Mouse (Mus musculus) kidney, embryonic 14.5 days (tissue): ENCODE measurements around the gene Ell. TPM values are rescaled to one million over a fixed set of nuclear protein-coding genes. Genes with fewer than 3 reads are reported as not detected.

Experiments
- ATAC-seq: fragments of 200-750 bp; cut with Nextera tagmentation; 2 replicates; pipeline ENCODE4 v1.8.0; 2017; ENCODE audit warnings: moderate number of reproducible peaks, mild to moderate bottlenecking, moderate TSS enrichment, moderate library complexity; ENCODE audit not compliant: low FRiP score, low TSS enrichment
- H3K27ac ChIP-seq: fragments of 300-500 bp; sonication (generic); 2 replicates; pipeline ENCODE4 v1.5.1; 2014; ENCODE audit warnings: low read depth, mild to moderate bottlenecking, low read length, moderate library complexity, mixed read lengths
- H3K27me3 ChIP-seq: fragments of 300-500 bp; sonication (generic); 2 replicates; pipeline ENCODE4 v1.6.1; 2014; ENCODE audit warnings: mild to moderate bottlenecking, low read length; ENCODE audit not compliant: control insufficient read depth, insufficient read depth
- H3K36me3 ChIP-seq: fragments of 300-500 bp; sonication (generic); 2 replicates; pipeline ENCODE4 v1.6.1; 2014; ENCODE audit warnings: low read length, mixed read lengths; ENCODE audit not compliant: control insufficient read depth, insufficient read depth
- H3K4me1 ChIP-seq: fragments of 300-500 bp; sonication (generic); 2 replicates; pipeline ENCODE4 v1.6.1; 2014; ENCODE audit warnings: low read length, mixed read lengths; ENCODE audit not compliant: control insufficient read depth, insufficient read depth
- H3K4me2 ChIP-seq: fragments of 300-500 bp; sonication (generic); replicated peaks from 2 replicates; pipeline ENCODE4 v1.6.1; 2014; ENCODE audit warnings: low read depth, mild to moderate bottlenecking, low read length
- H3K4me3 ChIP-seq: fragments of 300-500 bp; sonication (generic); 2 replicates; pipeline ENCODE4 v1.5.1; 2014; ENCODE audit warnings: mild to moderate bottlenecking, low read length
- H3K9ac ChIP-seq: fragments of 300-500 bp; sonication (generic); 2 replicates; pipeline ENCODE4 v1.6.1; 2014; ENCODE audit warnings: low read depth, mild to moderate bottlenecking, low read length, moderate library complexity
- H3K9me3 ChIP-seq: fragments of 300-500 bp; sonication (generic); 2 replicates; pipeline ENCODE4 v1.6.1; 2016; ENCODE audit warnings: low read length; ENCODE audit not compliant: control insufficient read depth
- WGBS: fragments of 180-500 bp; shearing (Covaris S2); extraction: QIAGEN DNeasy Blood & Tissue Kit; methylation state at CpG from one replicate; pipeline ENCODE4 v1.1.7; 2014; 5-methylcytosine and 5-hydroxymethylcytosine counted together
- polyA plus RNA-seq: library from polyadenylated mRNA; unstranded; fragments of >200 nt; fragmentation: Nextera tagmentation; extraction: Ambion mirVana; gene quantifications from 2 replicates; pipeline ENCODE4 v1.2.1, GENCODE M21; 2014

Ell gene
- polyA plus RNA-seq, 1 experiment from 2014 or later: 22.4 TPM

DNA sequence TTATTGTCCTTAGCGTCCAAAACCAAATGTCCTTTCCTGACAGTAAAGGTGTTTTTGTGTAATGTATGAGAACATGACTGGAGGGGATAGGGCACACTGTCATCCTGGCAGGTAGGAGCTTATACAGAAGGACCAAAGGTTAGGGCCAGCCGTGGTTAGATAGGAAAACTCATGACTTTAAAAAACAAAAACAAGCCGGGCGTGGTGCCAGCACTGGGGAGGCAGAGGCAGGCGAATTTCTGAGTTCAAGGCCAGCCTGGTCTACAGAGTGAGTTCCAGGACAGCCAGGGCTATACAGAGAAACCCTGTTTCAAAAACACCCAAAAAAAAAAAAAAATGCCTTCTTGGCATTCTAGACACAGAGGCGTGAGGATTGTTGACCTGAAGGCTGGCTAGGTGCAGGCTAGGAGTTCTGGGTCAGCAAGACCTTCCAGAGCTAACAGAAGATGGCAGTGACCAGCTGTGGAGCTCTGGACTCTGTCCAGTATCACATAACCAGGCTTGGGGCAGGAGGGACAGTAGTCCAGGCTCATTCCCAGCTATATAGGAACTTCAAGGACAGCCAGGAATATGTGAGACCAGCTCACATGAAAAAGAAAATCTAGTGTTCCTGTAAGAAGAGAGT is 24.6 kb downstream of the Ell start:
- H3K4me2 ChIP-seq: no peak overlapping the region
- no peaks in the 10 kb centered on the region for H3K9me3 ChIP-seq
- H3K9ac ChIP-seq: no peak overlapping the region
- H3K27me3 ChIP-seq: no peaks in the 10 kb centered on the region
- WGBS: 90% methylated on average over 6 of the region's 6 CpGs
- H3K36me3 ChIP-seq: no peaks in the 10 kb centered on the region
- no peak overlapping the region for H3K4me3 ChIP-seq
- ATAC-seq: no peak
- peaks cover 27% of the 10 kb centered on the region for H3K4me1 ChIP-seq
- no peak overlapping the region for H3K27ac ChIP-seq

DNA sequence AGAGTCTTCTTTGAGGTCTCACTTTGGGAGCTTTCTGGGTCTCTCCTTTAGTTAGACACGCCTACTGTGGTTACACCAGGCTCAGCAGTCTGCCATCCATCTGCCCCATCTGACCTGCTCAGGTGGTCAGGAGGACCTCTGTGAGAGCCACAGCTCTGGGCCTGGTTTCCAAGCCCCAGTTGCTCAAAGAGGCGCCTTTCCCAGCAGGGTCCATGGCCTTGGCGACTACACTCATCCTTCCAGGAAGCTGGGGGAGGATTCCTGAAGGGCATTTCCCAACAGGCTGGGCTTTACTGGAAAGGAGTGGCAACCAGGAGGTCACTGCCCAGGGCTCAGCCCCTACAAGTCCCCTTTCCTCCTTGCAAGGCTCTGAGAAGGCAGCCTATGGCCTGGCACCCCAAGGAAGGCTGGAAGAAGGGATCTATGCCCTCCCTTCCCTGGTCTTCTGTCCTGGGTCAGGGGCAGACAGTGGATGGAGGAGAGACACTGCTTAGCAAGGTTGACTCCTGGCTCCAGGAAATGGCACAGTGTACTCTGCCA is 25.5 kb downstream of the Ell start:
- Histone ChIP-seq H3K27ac (no peak overlapping the region), H3K27me3 (no peaks in the 10 kb centered on the region), H3K36me3 (no peaks in the 10 kb centered on the region), H3K9me3 (no peaks in the 10 kb centered on the region), H3K4me1 (peaks cover 25% of the 10 kb centered on the region), H3K4me2 (no peak overlapping the region), H3K4me3 (no peak overlapping the region), H3K9ac (no peak overlapping the region)
- WGBS: 74% methylated on average over 3 of the region's 3 CpGs
- no peak for ATAC-seq

DNA sequence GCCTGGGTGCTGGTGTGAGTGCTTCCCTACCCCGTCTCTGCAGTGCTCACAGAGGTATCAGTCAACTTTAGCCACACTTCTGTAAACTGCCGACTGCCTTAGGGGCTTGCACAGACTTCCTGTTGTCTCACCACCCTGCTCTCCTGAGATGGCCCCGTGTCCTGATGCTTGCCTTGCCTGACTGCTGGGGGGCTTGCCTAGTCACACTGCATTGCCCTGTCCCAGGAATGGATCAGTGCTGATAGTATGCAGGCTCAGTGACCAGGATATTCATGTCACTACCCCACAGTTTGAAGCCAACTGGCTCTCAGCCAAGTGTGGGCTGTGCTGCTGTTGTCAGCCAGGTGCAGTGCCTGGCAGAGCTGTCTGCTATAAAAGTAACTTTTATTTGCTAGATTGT is 26.3 kb downstream of the Ell start:
- no peak overlapping the region for H3K9ac ChIP-seq
- no peaks in the 10 kb centered on the region for H3K36me3 ChIP-seq
- no peaks in the 10 kb centered on the region for H3K27me3 ChIP-seq
- H3K4me2 ChIP-seq: no peak overlapping the region
- no peaks in the 10 kb centered on the region for H3K9me3 ChIP-seq
- no peak overlapping the region for H3K4me3 ChIP-seq
- H3K4me1 ChIP-seq: peaks cover 17% of the 10 kb centered on the region; the same call in 1 of the 2 replicates
- WGBS: 56% methylated on average over 3 of the region's 3 CpGs
- no peak for ATAC-seq
- no peak overlapping the region for H3K27ac ChIP-seq

DNA sequence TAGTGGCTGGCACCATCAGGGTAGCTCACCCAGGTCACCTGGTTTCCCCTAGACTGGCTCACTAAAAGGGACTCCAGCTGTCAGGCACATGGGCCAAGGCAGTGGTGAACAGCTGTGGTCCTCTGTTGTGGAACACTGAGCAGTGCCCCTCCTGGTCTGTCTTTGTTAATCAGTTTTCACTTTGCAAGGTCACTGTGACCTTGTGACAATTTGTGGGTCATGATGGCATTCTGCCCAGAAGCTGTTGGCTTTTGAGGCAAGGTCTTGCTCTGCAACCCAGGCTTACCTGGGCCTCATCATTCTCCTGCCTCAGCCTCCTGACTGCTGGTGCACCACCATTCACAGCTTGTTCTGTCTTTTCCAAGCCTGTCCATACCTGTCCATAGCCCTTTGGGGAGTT is 31.1 kb downstream of the Ell start:
- H3K9me3 ChIP-seq: no peaks in the 10 kb centered on the region
- H3K36me3 ChIP-seq: peaks cover 10% of the 10 kb centered on the region; the same call in 1 of the 2 replicates
- H3K4me2 ChIP-seq: no peak overlapping the region
- H3K4me1 ChIP-seq: peaks cover 4% of the 10 kb centered on the region; the same call in 1 of the 2 replicates
- H3K27me3 ChIP-seq: no peaks in the 10 kb centered on the region
- H3K27ac ChIP-seq: no peak overlapping the region
- no peak overlapping the region for H3K9ac ChIP-seq
- no peak overlapping the region for H3K4me3 ChIP-seq
- ATAC-seq: no peak

DNA sequence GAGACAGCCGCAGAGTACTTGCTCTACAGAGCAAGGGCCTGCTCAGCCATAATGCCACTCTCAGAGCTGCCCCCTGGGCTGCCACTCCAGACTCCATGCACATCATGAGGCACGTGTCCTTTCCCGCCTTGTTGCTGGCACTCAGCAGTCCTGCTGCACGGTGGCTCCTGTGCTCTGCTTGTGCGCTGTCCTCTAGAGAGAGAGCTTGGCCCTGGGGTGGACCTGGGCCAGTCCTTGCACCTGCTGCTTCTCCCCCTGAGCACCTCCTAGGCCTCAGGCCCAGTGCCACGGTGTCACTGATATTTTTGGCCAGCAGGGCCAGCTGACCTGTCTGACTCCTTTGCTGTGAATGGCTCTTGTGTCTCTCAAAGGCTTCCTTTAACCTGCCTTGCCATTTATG is 31.7 kb downstream of the Ell start:
- Histone ChIP-seq H3K9ac (no peak overlapping the region), H3K27me3 (no peaks in the 10 kb centered on the region), H3K9me3 (no peaks in the 10 kb centered on the region), H3K27ac (no peak overlapping the region), H3K4me1 (no peaks in the 10 kb centered on the region), H3K4me3 (no peak overlapping the region), H3K36me3 (peaks cover 10% of the 10 kb centered on the region; the same call in 1 of the 2 replicates), H3K4me2 (no peak overlapping the region)
- 85% methylated on average over 6 of the region's 6 CpGs for WGBS
- ATAC-seq: no peak

DNA sequence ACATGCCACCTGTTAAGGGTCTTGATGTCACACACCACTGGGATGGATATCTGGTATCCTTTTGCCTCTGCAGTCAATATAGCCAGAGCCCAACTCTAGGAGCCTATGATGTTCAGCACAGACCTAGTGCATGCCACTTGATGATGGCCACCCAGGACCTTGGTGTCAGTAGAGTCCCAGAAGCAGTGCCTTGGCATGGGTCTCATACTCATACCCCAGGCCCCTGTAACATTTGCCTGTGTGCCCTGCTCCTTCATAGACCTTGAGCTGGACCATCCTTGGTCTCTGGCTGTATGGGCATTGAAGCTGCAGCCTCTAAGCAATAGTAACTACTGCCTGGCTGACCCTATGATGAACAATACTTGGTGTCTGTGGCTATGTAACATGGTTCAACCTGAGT is 35.0 kb downstream of the Ell start:
- no peaks in the 10 kb centered on the region for H3K4me1 ChIP-seq
- no peak overlapping the region for H3K4me3 ChIP-seq
- no peak for ATAC-seq
- H3K27ac ChIP-seq: no peak overlapping the region
- H3K27me3 ChIP-seq: no peaks in the 10 kb centered on the region
- H3K36me3 ChIP-seq: peaks cover 20% of the 10 kb centered on the region
- no peak overlapping the region for H3K4me2 ChIP-seq
- H3K9me3 ChIP-seq: no peaks in the 10 kb centered on the region
- H3K9ac ChIP-seq: no peak overlapping the region

DNA sequence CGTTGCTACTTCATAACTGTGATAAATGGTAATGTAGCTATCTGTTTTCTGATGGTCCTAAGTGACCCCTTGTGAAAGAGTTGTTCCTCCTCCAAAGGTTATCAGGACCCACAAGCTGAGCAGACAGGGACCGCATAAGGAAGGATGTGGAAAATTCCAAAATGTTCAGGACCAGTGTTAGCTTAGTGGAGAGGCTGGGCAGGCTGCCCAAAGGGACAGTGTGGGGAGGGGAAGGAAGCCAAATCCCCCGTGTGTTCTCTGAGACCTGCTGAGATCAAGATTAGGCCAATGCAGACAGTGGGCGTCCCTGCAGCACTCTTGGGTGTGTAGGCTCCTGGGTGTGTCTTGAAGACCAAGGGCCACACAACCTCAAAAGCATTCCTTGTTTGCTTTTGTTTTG is 35.7 kb downstream of the Ell start:
- no peak overlapping the region for H3K4me2 ChIP-seq
- H3K9me3 ChIP-seq: no peaks in the 10 kb centered on the region
- H3K4me3 ChIP-seq: no peak overlapping the region
- no peaks in the 10 kb centered on the region for H3K27me3 ChIP-seq
- no peaks in the 10 kb centered on the region for H3K4me1 ChIP-seq
- peaks cover 22% of the 10 kb centered on the region for H3K36me3 ChIP-seq
- 70% methylated on average over 4 of the region's 4 CpGs for WGBS
- no peak for ATAC-seq
- H3K9ac ChIP-seq: no peak overlapping the region
- no peak overlapping the region for H3K27ac ChIP-seq

DNA sequence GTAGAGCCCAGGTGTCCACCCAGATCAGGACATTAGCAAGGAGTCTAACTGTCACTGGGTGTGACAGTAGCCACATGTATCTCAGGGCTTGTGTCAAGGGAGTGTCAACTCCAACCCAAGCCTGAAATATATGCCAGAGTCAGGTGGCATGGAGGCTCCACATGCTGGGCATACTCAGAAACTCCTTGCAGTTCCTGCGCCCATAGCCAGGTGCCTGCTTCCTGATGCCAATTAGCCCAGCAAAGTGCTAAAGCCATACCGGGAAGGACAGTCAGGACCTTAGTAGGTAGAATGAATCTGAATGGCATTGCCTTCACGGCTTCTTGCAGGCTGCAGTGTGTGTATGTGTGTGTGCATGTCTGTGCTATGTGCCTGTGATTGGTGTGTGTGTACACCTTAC is 38.0 kb downstream of the Ell start:
- H3K36me3 ChIP-seq: peaks cover 44% of the 10 kb centered on the region
- 95% methylated on average over 3 of the region's 3 CpGs for WGBS

DNA sequence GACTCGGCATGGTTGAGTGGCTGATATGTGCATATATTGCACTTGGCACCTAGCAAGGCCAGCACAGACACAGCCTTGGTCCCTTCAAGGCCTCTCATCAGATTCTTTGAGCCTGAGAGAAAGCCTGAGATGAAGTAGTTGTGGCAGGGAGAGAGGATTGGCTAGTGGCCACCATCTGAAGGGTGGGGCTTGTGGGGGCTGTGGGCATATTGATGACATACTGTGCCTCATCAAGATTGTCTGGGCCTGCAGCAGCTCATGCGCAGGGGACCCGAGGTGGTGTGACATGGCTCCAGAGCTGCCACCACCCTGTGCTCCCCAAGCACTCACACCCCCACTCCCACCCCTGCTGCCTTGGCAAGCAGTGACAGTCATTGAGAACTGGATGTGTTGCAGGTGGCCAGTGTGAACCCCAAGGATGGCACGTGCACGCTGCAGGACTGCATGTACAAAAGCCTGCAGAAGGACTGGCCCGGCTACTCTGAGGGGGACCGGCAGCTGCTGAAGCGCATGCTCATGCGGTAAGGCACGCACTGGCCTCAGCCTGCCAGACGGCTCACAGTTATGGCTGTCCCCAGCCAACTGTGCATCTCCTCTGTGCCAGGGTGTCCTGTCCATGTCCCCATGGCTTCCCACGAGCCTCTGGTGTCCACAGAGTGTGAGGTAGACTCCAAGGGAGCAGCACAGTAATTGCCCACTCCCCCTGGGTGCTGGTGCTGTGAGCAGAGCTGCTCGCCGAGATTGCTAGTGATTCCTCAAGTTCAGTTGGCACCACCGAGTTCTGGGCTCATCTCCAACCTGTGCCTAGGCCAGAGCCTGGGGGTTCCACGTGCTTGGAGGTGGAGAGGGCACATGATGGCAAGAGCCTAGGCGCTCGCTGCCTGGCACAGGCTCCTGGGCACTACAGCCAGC is 44.5 kb downstream of the Ell start:
- H3K4me2 ChIP-seq: no peak overlapping the region
- H3K4me3 ChIP-seq: no peak overlapping the region
- no peak overlapping the region for H3K9ac ChIP-seq
- ATAC-seq: no peak
- no peak overlapping the region for H3K27ac ChIP-seq
- H3K27me3 ChIP-seq: no peaks in the 10 kb centered on the region
- H3K9me3 ChIP-seq: no peaks in the 10 kb centered on the region
- H3K4me1 ChIP-seq: no peaks in the 10 kb centered on the region
- H3K36me3 ChIP-seq: peaks cover 77% of the 10 kb centered on the region
- WGBS: 88% methylated on average over 18 of the region's 18 CpGs

More for the DNA sequence above, 38.0 kb downstream of the Ell start:
- Histone ChIP-seq H3K27ac (no peak overlapping the region), H3K9me3 (no peaks in the 10 kb centered on the region), H3K4me1 (no peaks in the 10 kb centered on the region), H3K4me3 (no peak overlapping the region), H3K27me3 (no peaks in the 10 kb centered on the region), H3K4me2 (no peak overlapping the region), H3K9ac (no peak overlapping the region)
- no peak for ATAC-seq
